Mouse (Mus musculus): ENCODE data around the gene Cdc20b.

DNA sequence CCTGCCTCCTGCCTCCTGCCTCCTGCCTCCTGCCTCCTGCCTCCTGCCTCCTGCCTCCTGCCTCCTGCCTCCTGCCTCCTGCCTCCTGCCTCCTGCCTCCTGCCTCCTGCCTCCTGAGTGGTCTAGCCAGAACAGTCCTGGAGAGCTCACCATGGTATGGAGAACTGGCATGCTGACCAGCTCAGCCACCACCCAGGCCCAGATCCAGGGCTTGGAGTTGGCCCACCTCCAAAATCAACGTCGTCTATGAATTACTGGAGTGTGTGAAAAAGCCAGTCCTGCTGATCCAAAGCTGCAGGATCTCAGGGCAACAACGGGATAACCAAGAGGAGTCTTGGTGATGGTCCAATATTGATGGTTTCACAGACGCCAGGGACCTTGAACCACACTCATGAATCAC is 84.1 kb downstream of the Cdc20b start:
- TF ChIP-seq POLR2A (IDR thresholded peaks at IDR 0.05; ENCODE audit: insufficient read depth, low read length) (no peak), CTCF (IDR thresholded peaks at IDR 0.05; ENCODE audit: low read depth, low read length) (no peak), EP300 (IDR thresholded peaks at IDR 0.05; ENCODE audit: insufficient read depth, low read depth, low read length) (no peak)
